Mouse (Mus musculus) MEL (cell line): Measurements from ENCODE around the gene Brd9.

Experiments used
- CTCF ChIP-seq, 3 experiments: IDR thresholded peaks in 2 of 3; conservative IDR thresholded peaks in 1 of 3; 2 replicates each; pipeline ENCODE4 v1.5.1; 2011 to 2012; ENCODE audit warnings: low read length in 3 of 3, low read depth in 2 of 3, mild to moderate bottlenecking in 2 of 3, improper control_type of control experiment in 1 of 3, inconsistent platforms in 1 of 3, mixed read lengths in 1 of 3, moderate library complexity in 1 of 3; ENCODE audit not compliant: control insufficient read depth in 1 of 3, insufficient read depth in 1 of 3, poor library complexity in 1 of 3, severe bottlenecking in 1 of 3
- EP300 ChIP-seq, 2 experiments: IDR thresholded peaks; 2 replicates each; pipeline ENCODE4 v1.6.1; 2011; ENCODE audit warnings: improper control_type of control experiment in 2 of 2, low read length in 2 of 2, low read depth in 1 of 2, mild to moderate bottlenecking in 1 of 2
- GATA1 ChIP-seq: IDR thresholded peaks from 2 replicates; pipeline ENCODE4 v1.6.1; 2011; ENCODE audit warnings: low read depth, low read length, improper control_type of control experiment
- HCFC1 ChIP-seq: IDR thresholded peaks from 2 replicates; pipeline ENCODE4 v1.6.1; 2012; ENCODE audit warnings: low read depth, mild to moderate bottlenecking, inconsistent platforms, low read length, improper control_type of control experiment, moderate library complexity
- JUND ChIP-seq: IDR thresholded peaks from 2 replicates; pipeline ENCODE4 v1.6.1; 2011; ENCODE audit warnings: low read depth, mild to moderate bottlenecking, improper control_type of control experiment, low read length
- MEF2A ChIP-seq: IDR thresholded peaks from 2 replicates; pipeline ENCODE4 v1.6.1; 2014; ENCODE audit warnings: low read depth, mild to moderate bottlenecking, inconsistent platforms, low read length, improper control_type of control experiment; ENCODE audit not compliant: poor library complexity, insufficient replicate concordance, severe bottlenecking; ENCODE audit errors: extremely low read depth
- POLR2A ChIP-seq, 2 experiments: IDR thresholded peaks; 2 replicates each; pipeline ENCODE4 v1.6.1; 2011 to 2012; ENCODE audit warnings: low read length in 2 of 2, mild to moderate bottlenecking in 2 of 2, control low read depth in 1 of 2, improper control_type of control experiment in 1 of 2, low read depth in 1 of 2, moderate library complexity in 1 of 2; ENCODE audit not compliant: control insufficient read depth in 1 of 2, insufficient read depth in 1 of 2, poor library complexity in 1 of 2
- POLR2AphosphoS2 ChIP-seq: IDR thresholded peaks from 2 replicates; pipeline ENCODE4 v1.6.1; 2011; ENCODE audit warnings: low read length, improper control_type of control experiment
- POLR2AphosphoS5 ChIP-seq: IDR thresholded peaks from 2 replicates; pipeline ENCODE4 v1.6.1; 2012; ENCODE audit warnings: low read depth, borderline replicate concordance, mild to moderate bottlenecking, inconsistent platforms, low read length, moderate library complexity, mixed read lengths
- TAL1 ChIP-seq: IDR thresholded peaks from 2 replicates; pipeline ENCODE4 v1.6.1; 2012; ENCODE audit warnings: mild to moderate bottlenecking, inconsistent platforms, low read length, moderate library complexity, mixed read lengths
- UBTF ChIP-seq: IDR thresholded peaks from 2 replicates; pipeline ENCODE4 v1.6.1; 2012; ENCODE audit warnings: low read depth, mild to moderate bottlenecking, inconsistent platforms, low read length, improper control_type of control experiment, moderate library complexity, borderline replicate concordance; ENCODE audit not compliant: insufficient read depth
- USF2 ChIP-seq, 2 experiments: IDR thresholded peaks; 2 replicates each; pipeline ENCODE4 v1.6.1; 2011 to 2012; ENCODE audit warnings: improper control_type of control experiment in 2 of 2, low read length in 2 of 2, borderline replicate concordance in 1 of 2, inconsistent platforms in 1 of 2, low read depth in 1 of 2, mild to moderate bottlenecking in 1 of 2; ENCODE audit not compliant: insufficient read depth in 1 of 2
- ZC3H11A ChIP-seq: IDR thresholded peaks from 2 replicates; pipeline ENCODE4 v1.6.1; 2012; ENCODE audit warnings: low read depth, mild to moderate bottlenecking, inconsistent platforms, low read length, improper control_type of control experiment

GRCm38 (mm10) chr13:73913066-73913465 lies 24.5 kb upstream of the Brd9 start:
- TF ChIP-seq POLR2A (IDR thresholded peaks at IDR 0.05; ENCODE audit: control insufficient read depth in 1 of 2, insufficient read depth in 1 of 2, low read depth in 1 of 2, low read length in 2 of 2, poor library complexity in 1 of 2), result no peak
- no peak for TF ChIP-seq CTCF (IDR thresholded peaks at IDR 0.05 in 2 of 3, conservative IDR thresholded peaks at IDR 0.05 in 1 of 3; ENCODE audit: control insufficient read depth in 1 of 3, insufficient read depth in 1 of 3, low read depth in 2 of 3, low read length in 3 of 3, poor library complexity in 1 of 3, severe bottlenecking in 1 of 3)
- TF ChIP-seq MEF2A, result no peak
- TF ChIP-seq TAL1, result no peak
- TF ChIP-seq POLR2AphosphoS2, result no peak
- TF ChIP-seq POLR2AphosphoS5, result no peak
- no peak for TF ChIP-seq EP300 (IDR thresholded peaks at IDR 0.05; ENCODE audit: low read depth in 1 of 2, low read length in 2 of 2)
- TF ChIP-seq UBTF, result no peak
- no peak for TF ChIP-seq HCFC1
- TF ChIP-seq GATA1, result no peak
- no peak for TF ChIP-seq USF2 (IDR thresholded peaks at IDR 0.05; ENCODE audit: borderline replicate concordance in 1 of 2, insufficient read depth in 1 of 2, low read depth in 1 of 2, low read length in 2 of 2)
- TF ChIP-seq JUND, result no peak
- TF ChIP-seq ZC3H11A, result no peak
